Mouse (Mus musculus): ENCODE data around the gene Zfp560.
A peak's percentile ranks its signal among the peaks of the same experiment; 100 is the strongest.

DNA sequence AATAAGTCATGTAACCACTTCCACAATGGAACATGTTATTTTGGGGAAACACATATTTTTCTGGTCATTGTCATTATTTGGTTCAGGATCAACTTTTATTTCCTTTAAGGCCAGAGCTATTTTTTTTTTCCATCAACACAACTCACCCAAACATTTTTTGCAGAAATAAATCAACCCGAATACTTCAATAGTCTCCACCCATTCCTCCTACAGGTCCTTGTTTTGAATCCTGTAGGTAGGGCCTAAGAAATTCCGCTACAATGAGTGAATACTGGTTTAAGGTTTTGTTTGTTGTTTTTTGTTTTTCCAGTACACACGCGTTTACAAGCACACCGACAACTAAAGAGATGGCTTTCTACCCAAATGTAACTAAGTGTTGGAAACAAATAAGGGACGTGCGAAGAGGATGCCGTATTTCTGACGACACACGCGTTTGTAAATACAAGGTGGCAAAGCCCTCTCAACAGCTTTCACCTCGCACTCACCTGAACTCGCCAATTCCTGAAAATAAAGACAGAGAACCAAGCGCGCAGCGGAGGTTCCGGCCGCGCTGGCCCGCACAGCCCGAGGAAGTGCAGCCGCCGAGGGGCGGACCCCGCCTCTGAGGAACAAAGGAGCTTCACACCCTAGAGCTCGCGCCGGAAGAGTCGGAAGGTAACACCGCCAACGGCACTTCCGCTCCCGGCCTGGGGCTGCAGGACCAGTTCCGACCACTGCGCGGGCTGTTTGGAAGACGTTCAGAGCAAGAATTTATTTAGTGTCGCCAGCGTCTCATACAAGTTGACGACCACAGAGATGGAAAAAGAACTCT lies at the start of gene Zfp560:
- TF ChIP-seq POLR2A (IDR thresholded peaks at IDR 0.05; ENCODE audit: insufficient read depth, low read depth, low read length) (peak; percentile 74), CTCF (IDR thresholded peaks at IDR 0.05) (peak; percentile 80)

Data from heart, adult 2 months (tissue).